Mouse (Mus musculus): ENCODE results near the gene Ly6g5b. TPM values are rescaled to one million over a fixed set of nuclear protein-coding genes. Genes with fewer than 3 reads are reported as not detected.
A peak's percentile ranks its signal among the peaks of the same experiment; 100 is the strongest.

Gene Ly6g5b
- 2.9 and 3.1 TPM in 2 replicates for polyA plus RNA-seq (2012; rRNA removed)

- no peaks in the 10 kb centered on the region for H3K27me3 ChIP-seq (ENCODE audit: control insufficient read depth, insufficient read depth, low read length)
- no peak within 1 kb of the TSS for H3K4me3 ChIP-seq (ENCODE audit: control insufficient read depth, low read depth, low read length)
- no peak within 1 kb of the TSS for H3K27ac ChIP-seq (ENCODE audit: control insufficient read depth, insufficient read depth, low read depth, low read length)
- no peak for TF ChIP-seq POLR2A (IDR thresholded peaks at IDR 0.05; ENCODE audit: control insufficient read depth, low read depth, low read length)
- 0 out of 2 replicates have a peak, but pooled peaks have one; percentile 9 for TF ChIP-seq CTCF (IDR thresholded peaks at IDR 0.05; ENCODE audit: control insufficient read depth, insufficient read depth, insufficient replicate concordance, low read depth, low read length)
- H3K4me1 ChIP-seq (ENCODE audit: control insufficient read depth, insufficient read depth, low read length), result peaks cover 5% of the 10 kb centered on the region
- H3K36me3 ChIP-seq (ENCODE audit: control insufficient read depth, insufficient read depth, low read length), result no peaks in the 10 kb centered on the region; the same call in 1 of the 2 replicates
Measured at GRCm38 (mm10) chr17:35115046-35116019, at the start of gene Ly6g5b. Gene Ly6g5b, minus strand, starts transcription at chr17:35115428.

DNA sequence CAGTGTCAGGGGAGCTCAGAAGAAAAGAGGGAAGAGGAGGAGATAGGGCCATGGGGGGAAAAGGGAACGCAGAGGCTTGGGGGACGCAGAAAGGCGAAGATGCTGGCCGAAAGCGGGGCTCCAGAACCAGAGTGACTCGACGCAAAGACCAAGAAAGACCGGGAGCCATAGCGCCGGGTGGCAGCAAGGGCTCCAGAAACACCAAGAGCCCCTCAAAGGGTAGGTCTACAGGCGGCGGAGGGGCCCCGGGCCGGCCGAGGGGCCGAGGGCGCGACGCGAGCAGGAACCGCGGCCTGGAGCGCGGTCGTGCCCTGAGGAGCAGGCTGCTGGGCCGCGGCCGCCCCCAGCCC, 49.0 kb upstream of the Ly6g5b start:
- Histone ChIP-seq H3K27me3 (ENCODE audit: control insufficient read depth, insufficient read depth, low read length) (no peaks in the 10 kb centered on the region), H3K4me1 (ENCODE audit: control insufficient read depth, insufficient read depth, low read length) (peaks cover 4% of the 10 kb centered on the region), H3K27ac (ENCODE audit: control insufficient read depth, insufficient read depth, low read depth, low read length) (peak overlapping the region; percentile 99), H3K4me3 (ENCODE audit: control insufficient read depth, low read depth, low read length) (peak overlapping the region; percentile 94), H3K36me3 (ENCODE audit: control insufficient read depth, insufficient read depth, low read length) (peaks cover 5% of the 10 kb centered on the region)
- TF ChIP-seq CTCF (IDR thresholded peaks at IDR 0.05; ENCODE audit: control insufficient read depth, insufficient read depth, insufficient replicate concordance, low read depth, low read length), result no peak
- TF ChIP-seq POLR2A (IDR thresholded peaks at IDR 0.05; ENCODE audit: control insufficient read depth, low read depth, low read length), result peak; percentile 6; the same call in 1 of the 2 replicates

- Histone ChIP-seq H3K27ac (ENCODE audit: control insufficient read depth, insufficient read depth, low read depth, low read length) (peak overlapping the region; percentile 99), H3K4me1 (ENCODE audit: control insufficient read depth, insufficient read depth, low read length) (peaks cover 4% of the 10 kb centered on the region), H3K36me3 (ENCODE audit: control insufficient read depth, insufficient read depth, low read length) (peaks cover 10% of the 10 kb centered on the region), H3K27me3 (ENCODE audit: control insufficient read depth, insufficient read depth, low read length) (no peaks in the 10 kb centered on the region), H3K4me3 (ENCODE audit: control insufficient read depth, low read depth, low read length) (peak overlapping the region; percentile 94)
- TF ChIP-seq POLR2A (IDR thresholded peaks at IDR 0.05; ENCODE audit: control insufficient read depth, low read depth, low read length), result no peak
- TF ChIP-seq CTCF (IDR thresholded peaks at IDR 0.05; ENCODE audit: control insufficient read depth, insufficient read depth, insufficient replicate concordance, low read depth, low read length), result no peak
Measured at GRCm38 (mm10) chr17:35163326-35164081, 48.3 kb upstream of the Ly6g5b start.

- H3K4me1 ChIP-seq (ENCODE audit: control insufficient read depth, insufficient read depth, low read length), result peaks cover 4% of the 10 kb centered on the region
- no peak for TF ChIP-seq CTCF (IDR thresholded peaks at IDR 0.05; ENCODE audit: control insufficient read depth, insufficient read depth, insufficient replicate concordance, low read depth, low read length)
- no peak for TF ChIP-seq POLR2A (IDR thresholded peaks at IDR 0.05; ENCODE audit: control insufficient read depth, low read depth, low read length)
- peak overlapping the region; percentile 47 for H3K4me3 ChIP-seq (ENCODE audit: control insufficient read depth, low read depth, low read length)
- H3K27me3 ChIP-seq (ENCODE audit: control insufficient read depth, insufficient read depth, low read length), result no peaks in the 10 kb centered on the region
- peaks cover 10% of the 10 kb centered on the region for H3K36me3 ChIP-seq (ENCODE audit: control insufficient read depth, insufficient read depth, low read length)
- no peak overlapping the region for H3K27ac ChIP-seq (ENCODE audit: control insufficient read depth, insufficient read depth, low read depth, low read length)
Measured at GRCm38 (mm10) chr17:35162730-35163129, 47.5 kb upstream of the Ly6g5b start.

DNA sequence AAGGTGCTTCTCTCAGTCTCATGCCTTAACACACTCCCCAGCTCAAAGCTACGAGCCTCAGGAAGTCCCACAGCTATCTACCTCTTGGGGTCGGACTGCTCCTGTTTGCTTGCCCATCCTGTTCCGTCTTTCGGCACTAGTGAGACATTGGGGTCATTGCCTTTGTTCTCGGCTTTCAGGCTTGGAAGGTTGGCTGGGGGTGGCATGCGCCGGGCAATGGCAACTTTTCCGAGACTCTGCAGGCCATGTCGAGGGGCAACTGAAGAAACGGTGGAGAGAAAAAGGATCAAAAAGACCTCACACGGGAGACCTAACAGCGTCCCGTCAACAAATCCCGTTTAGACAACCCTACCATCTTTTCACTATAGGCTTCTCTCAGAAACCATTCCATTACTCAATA, 46.9 kb upstream of the Ly6g5b start:
- no peak for TF ChIP-seq POLR2A (IDR thresholded peaks at IDR 0.05; ENCODE audit: control insufficient read depth, low read depth, low read length)
- Histone ChIP-seq H3K36me3 (ENCODE audit: control insufficient read depth, insufficient read depth, low read length) (peaks cover 10% of the 10 kb centered on the region), H3K4me3 (ENCODE audit: control insufficient read depth, low read depth, low read length) (no peak overlapping the region; the same call in none of the 2 replicates), H3K27me3 (ENCODE audit: control insufficient read depth, insufficient read depth, low read length) (no peaks in the 10 kb centered on the region), H3K27ac (ENCODE audit: control insufficient read depth, insufficient read depth, low read depth, low read length) (no peak overlapping the region), H3K4me1 (ENCODE audit: control insufficient read depth, insufficient read depth, low read length) (peaks cover 4% of the 10 kb centered on the region)

DNA sequence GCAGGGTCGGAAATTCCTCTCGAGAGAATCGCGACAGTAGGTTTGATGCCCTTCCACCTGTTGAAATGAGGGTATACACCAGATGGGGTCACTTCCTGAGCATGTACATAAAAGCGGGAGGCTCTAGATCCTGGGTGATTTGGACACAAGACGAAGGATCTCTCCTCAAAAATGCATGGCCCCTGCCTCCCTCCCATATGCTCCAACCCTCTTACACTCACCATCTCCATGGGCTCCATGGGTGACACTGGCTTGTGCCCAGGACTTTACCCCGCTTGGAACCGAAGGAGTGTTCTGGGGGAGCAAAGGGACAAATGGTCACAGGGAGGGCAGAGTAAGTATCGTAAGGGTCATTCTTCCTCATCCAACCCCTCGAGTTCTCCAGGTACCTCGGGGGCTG, 46.2 kb upstream of the Ly6g5b start:
- Histone ChIP-seq H3K4me3 (ENCODE audit: control insufficient read depth, low read depth, low read length) (no peak overlapping the region), H3K36me3 (ENCODE audit: control insufficient read depth, insufficient read depth, low read length) (peaks cover 15% of the 10 kb centered on the region), H3K27me3 (ENCODE audit: control insufficient read depth, insufficient read depth, low read length) (no peaks in the 10 kb centered on the region)

GRCm38 (mm10) chr17:35159638-35160037, 44.4 kb upstream of the Ly6g5b start:
- H3K4me1 ChIP-seq (ENCODE audit: control insufficient read depth, insufficient read depth, low read length), result peaks cover 6% of the 10 kb centered on the region
- H3K36me3 ChIP-seq (ENCODE audit: control insufficient read depth, insufficient read depth, low read length), result peaks cover 24% of the 10 kb centered on the region
- TF ChIP-seq POLR2A (IDR thresholded peaks at IDR 0.05; ENCODE audit: control insufficient read depth, low read depth, low read length) (no peak), CTCF (IDR thresholded peaks at IDR 0.05; ENCODE audit: control insufficient read depth, insufficient read depth, insufficient replicate concordance, low read depth, low read length) (no peak)
- H3K27ac ChIP-seq (ENCODE audit: control insufficient read depth, insufficient read depth, low read depth, low read length), result no peak overlapping the region
- H3K4me3 ChIP-seq (ENCODE audit: control insufficient read depth, low read depth, low read length), result no peak overlapping the region
- H3K27me3 ChIP-seq (ENCODE audit: control insufficient read depth, insufficient read depth, low read length), result no peaks in the 10 kb centered on the region

More for the DNA sequence above, 46.2 kb upstream of the Ly6g5b start:
- TF ChIP-seq POLR2A (IDR thresholded peaks at IDR 0.05; ENCODE audit: control insufficient read depth, low read depth, low read length) (no peak), CTCF (IDR thresholded peaks at IDR 0.05; ENCODE audit: control insufficient read depth, insufficient read depth, insufficient replicate concordance, low read depth, low read length) (no peak)
- no peak overlapping the region for H3K27ac ChIP-seq (ENCODE audit: control insufficient read depth, insufficient read depth, low read depth, low read length)
- H3K4me1 ChIP-seq (ENCODE audit: control insufficient read depth, insufficient read depth, low read length), result peaks cover 6% of the 10 kb centered on the region
